Mouse (Mus musculus) E14TG2a.4 (cell line): Measurements from ENCODE around the gene Iqgap1.

Experiments
- CTCF ChIP-seq: conservative IDR thresholded peaks from 2 replicates; pipeline ENCODE4 v1.5.1; 2014; ENCODE audit warnings: low read length
- NANOG ChIP-seq: IDR thresholded peaks from 2 replicates; pipeline ENCODE4 v1.6.1; 2014; ENCODE audit warnings: borderline replicate concordance, low read length, mixed read lengths

GRCm38 (mm10) chr7:80813397-80813796, 12.4 kb downstream of the Iqgap1 start:
- no peak for TF ChIP-seq CTCF
- TF ChIP-seq NANOG = no peak
